ENCODE assay signal across 8 mouse cellular contexts in genomic region chr4:130308231-130309081, GRCm38 (mm10). TPM values are rescaled to one million over a fixed set of nuclear protein-coding genes. Genes with fewer than 3 reads are reported as not detected.
DNase-seq lines count a peak whose midpoint lies in the region; ATAC-seq and TF ChIP-seq lines count a peak whose summit lies in the region.

Fabp3 (plus strand) TSS chr4:130308595.
Gm10570 (minus strand) TSS chr4:130308674.

- no peak for TF ChIP-seq CTCF in testis, adult 2 months (IDR thresholded peaks at IDR 0.05; ENCODE audit: control insufficient read depth, insufficient read depth, insufficient replicate concordance, low read depth, low read length)
- no peak for TF ChIP-seq CTCF in liver, embryonic 14.5 days (IDR thresholded peaks at IDR 0.05; ENCODE audit: low read depth)

- TF ChIP-seq EP300 in liver, embryonic 14.5 days (IDR thresholded peaks at IDR 0.05; ENCODE audit: low read depth), result no peak

- ATAC-seq in forebrain, embryonic 12.5 days (ENCODE audit: low FRiP score), result peak; percentile 63
- peak; percentile 80 for ATAC-seq in heart, embryonic 15.5 days (replicated peaks; ENCODE audit: insufficient number of reproducible peaks, insufficient read depth, low FRiP score, low read depth)
- ATAC-seq in liver, embryonic 14.5 days (ENCODE audit: insufficient read depth), result no peak
- ATAC-seq in neural tube, embryonic 13.5 days (ENCODE audit: low read depth), result peak; percentile 67

- peak within 1 kb of the TSS; percentile 56 for H3K9ac ChIP-seq in forebrain, embryonic 12.5 days
- peak within 1 kb of the TSS; percentile 86 for H3K9ac ChIP-seq in heart, embryonic 15.5 days
- H3K9ac ChIP-seq in liver, embryonic 14.5 days (replicated peaks), result peak within 1 kb of the TSS; percentile 24; the same call in 1 of the 2 replicates
- H3K9ac ChIP-seq in neural tube, embryonic 13.5 days, result peak within 1 kb of the TSS; percentile 78

- H3K27me3 ChIP-seq in testis, adult 2 months (ENCODE audit: control insufficient read depth, insufficient read depth, low read length), result no peaks in the 10 kb centered on the region
- H3K27me3 ChIP-seq in forebrain, embryonic 12.5 days, result peaks cover 62% of the 10 kb centered on the region
- H3K27me3 ChIP-seq in heart, embryonic 15.5 days, result peaks cover 17% of the 10 kb centered on the region; the same call in 1 of the 2 replicates
- peaks cover 52% of the 10 kb centered on the region for H3K27me3 ChIP-seq in liver, embryonic 14.5 days (ENCODE audit: control insufficient read depth, insufficient read depth, low read length)
- H3K27me3 ChIP-seq in neural tube, embryonic 13.5 days, result peaks cover 54% of the 10 kb centered on the region

- peak within 1 kb of the TSS; percentile 73 for H3K4me3 ChIP-seq in testis, adult 2 months (ENCODE audit: control insufficient read depth, low read depth, low read length)
- peak within 1 kb of the TSS; percentile 50 for H3K4me3 ChIP-seq in forebrain, embryonic 12.5 days (replicated peaks)
- H3K4me3 ChIP-seq in heart, embryonic 15.5 days, result peak within 1 kb of the TSS; percentile 76
- peak within 1 kb of the TSS; percentile 20 to 51 for H3K4me3 ChIP-seq in liver, embryonic 14.5 days (ENCODE audit: insufficient read depth in 1 of 2, low read depth in 2 of 2, low read length in 2 of 2)
- peak within 1 kb of the TSS; percentile 51 for H3K4me3 ChIP-seq in neural tube, embryonic 13.5 days

- H3K4me1 ChIP-seq in testis, adult 2 months (ENCODE audit: control insufficient read depth, insufficient read depth, low read length), result peaks cover 31% of the 10 kb centered on the region
- peaks cover 19% of the 10 kb centered on the region for H3K4me1 ChIP-seq in forebrain, embryonic 12.5 days
- peaks cover 46% of the 10 kb centered on the region for H3K4me1 ChIP-seq in heart, embryonic 15.5 days (replicated peaks)
- H3K4me1 ChIP-seq in liver, embryonic 14.5 days (replicated peaks; ENCODE audit: control insufficient read depth in 2 of 2, insufficient read depth in 2 of 2, low read length in 1 of 2), result peaks cover 0 to 9% of the 10 kb centered on the region in 2 experiments; a peak in 2 of 4 replicates
- peaks cover 32% of the 10 kb centered on the region for H3K4me1 ChIP-seq in neural tube, embryonic 13.5 days (replicated peaks)

- H3K36me3 ChIP-seq in testis, adult 2 months (ENCODE audit: control insufficient read depth, insufficient read depth, low read length), result no peaks in the 10 kb centered on the region
- H3K36me3 ChIP-seq in forebrain, embryonic 12.5 days (replicated peaks), result peaks cover 4% of the 10 kb centered on the region; the same call in 1 of the 2 replicates
- peaks cover 5% of the 10 kb centered on the region; the same call in 1 of the 2 replicates for H3K36me3 ChIP-seq in heart, embryonic 15.5 days
- H3K36me3 ChIP-seq in liver, embryonic 14.5 days (replicated peaks; ENCODE audit: control insufficient read depth, insufficient read depth, low read depth), result no peaks in the 10 kb centered on the region
- H3K36me3 ChIP-seq in neural tube, embryonic 13.5 days, result peaks cover 11% of the 10 kb centered on the region

- peak within 1 kb of the TSS; percentile 73 for H3K27ac ChIP-seq in testis, adult 2 months (ENCODE audit: control insufficient read depth, insufficient read depth, low read depth, low read length)
- H3K27ac ChIP-seq in forebrain, embryonic 12.5 days, result no peak within 1 kb of the TSS
- H3K27ac ChIP-seq in heart, embryonic 15.5 days, result peak within 1 kb of the TSS; percentile 94
- H3K27ac ChIP-seq in liver, embryonic 14.5 days, result no peak within 1 kb of the TSS
- peak within 1 kb of the TSS; percentile 59 for H3K27ac ChIP-seq in neural tube, embryonic 13.5 days (replicated peaks)

- no peak for TF ChIP-seq POLR2A in testis, adult 2 months (IDR thresholded peaks at IDR 0.05; ENCODE audit: control insufficient read depth, low read depth, low read length)

- H3K9me3 ChIP-seq in forebrain, embryonic 12.5 days, result no peaks in the 10 kb centered on the region
- no peaks in the 10 kb centered on the region for H3K9me3 ChIP-seq in heart, embryonic 15.5 days (replicated peaks)
- H3K9me3 ChIP-seq in liver, embryonic 14.5 days (ENCODE audit: control insufficient read depth, low read length), result no peaks in the 10 kb centered on the region
- H3K9me3 ChIP-seq in neural tube, embryonic 13.5 days, result no peaks in the 10 kb centered on the region

- H3K4me2 ChIP-seq in forebrain, embryonic 12.5 days, result peak within 1 kb of the TSS; percentile 97
- H3K4me2 ChIP-seq in heart, embryonic 15.5 days, result peak within 1 kb of the TSS; percentile 86
- H3K4me2 ChIP-seq in liver, embryonic 14.5 days (ENCODE audit: low read depth), result peak within 1 kb of the TSS; percentile 75
- H3K4me2 ChIP-seq in neural tube, embryonic 13.5 days, result peak within 1 kb of the TSS; percentile 84

- no peak for DNase-seq in testis, postnatal 14 days (ENCODE audit: low spot score)
- DNase-seq in kidney, postnatal 14 days, result peak; percentile 67
- no peak for DNase-seq in liver, embryonic 14.5 days (ENCODE audit: low read depth in 3 of 3, low spot score in 3 of 3)
- DNase-seq in thymus, postnatal 4 days, result no peak

- WGBS in forebrain, embryonic 12.5 days, result under 1% methylated on average over 52 of the region's 52 CpGs
- under 1% methylated on average over 52 of the region's 52 CpGs for WGBS in heart, embryonic 15.5 days
- under 1% methylated on average over 52 of the region's 52 CpGs for WGBS in liver, embryonic 14.5 days (ENCODE audit: insufficient replicate concordance)
- under 1% methylated on average over 52 of the region's 52 CpGs for WGBS in neural tube, embryonic 13.5 days

RNA-seq across cellular contexts. Expression of gene Fabp3, which starts in this region (rescaled TPM):
- 127 and 192 TPM in 2 replicates for polyA plus RNA-seq in testis, adult 2 months (2012; rRNA removed)
- polyA plus RNA-seq in forebrain, embryonic 12.5 days (2016; fragmentation: Nextera tagmentation; extraction: Ambion mirVana), result 18.8 and 22.3 TPM in 2 replicates
- 1,204 and 1,729 TPM in 2 replicates for polyA plus RNA-seq in heart, embryonic 15.5 days (2015; fragmentation: Nextera tagmentation; extraction: Ambion mirVana)
- polyA plus RNA-seq in liver, embryonic 14.5 days (2012; rRNA removed), result 0.15 and 0.61 TPM in 2 replicates
- 0.22 and 0.29 TPM in 2 replicates for polyA plus RNA-seq in liver, embryonic 14.5 days (2014; fragmentation: Nextera tagmentation; extraction: Ambion mirVana)
- 136 and 150 TPM in 2 replicates for polyA plus RNA-seq in neural tube, embryonic 13.5 days (2015; fragmentation: Nextera tagmentation; extraction: Ambion mirVana)

RNA-seq across cellular contexts. Expression of gene Gm10570, which starts in this region (rescaled TPM):
- polyA plus RNA-seq in testis, adult 2 months (2012; rRNA removed), result not detected in 2 replicates
- polyA plus RNA-seq in forebrain, embryonic 12.5 days (2016; fragmentation: Nextera tagmentation; extraction: Ambion mirVana), result not detected in 2 replicates
- polyA plus RNA-seq in heart, embryonic 15.5 days (2015; fragmentation: Nextera tagmentation; extraction: Ambion mirVana), result 0.98 and 1.0 TPM in 2 replicates
- polyA plus RNA-seq in liver, embryonic 14.5 days (2012; rRNA removed), result 0.08 TPM in 1 of 2 replicates, not detected in the other
- not detected in 2 replicates for polyA plus RNA-seq in liver, embryonic 14.5 days (2014; fragmentation: Nextera tagmentation; extraction: Ambion mirVana)
- 0.71 TPM in 1 of 2 replicates, not detected in the other for polyA plus RNA-seq in neural tube, embryonic 13.5 days (2015; fragmentation: Nextera tagmentation; extraction: Ambion mirVana)

Comparison
In these comparisons a context has a peak if more than half of its experiments do, and no peak if none do; other contexts are left out.
1. RNA of gene Fabp3 (polyA plus RNA-seq): 1,204 to 1,729 TPM in heart, embryonic 15.5 days, 127 to 192 TPM in testis, adult 2 months, 136 to 150 TPM in neural tube, embryonic 13.5 days and 18.8 to 22.3 TPM in forebrain, embryonic 12.5 days; 0.15 to 0.61 TPM in liver, embryonic 14.5 days; every median in the first group is over 10 times any median in the second.
2. H3K27ac ChIP-seq: peak in testis, adult 2 months (single experiment), heart, embryonic 15.5 days (single experiment) and neural tube, embryonic 13.5 days (single experiment); none in forebrain, embryonic 12.5 days (single experiment) and liver, embryonic 14.5 days (single experiment).
3. H3K9ac ChIP-seq: peak in every context shown above with its lines; median percentile 86 in heart, embryonic 15.5 days; 78 in neural tube, embryonic 13.5 days; 56 in forebrain, embryonic 12.5 days; 24 in liver, embryonic 14.5 days.
4. Peak in every context shown above with its lines, with median percentiles within 50 percentile points of each other: H3K4me3 ChIP-seq and H3K4me2 ChIP-seq.